Mouse (Mus musculus) embryo, embryonic 10.5 days (tissue): Measurements from ENCODE around the gene 9530077C05Rik.
"Not testable (repeated sequence)": the region's sequence is repeated elsewhere in the genome, so short reads cannot be mapped to it uniquely, and the experiment has no call there.

Experiments
- DNase-seq: peaks from one replicate; pipeline ENCODE4 v3.0.0-alpha.2; 2015; ENCODE audit warnings: low spot score

9530077C05Rik gene

GRCm38 (mm10) chr9:22411002-22411857 is at the start of gene 9530077C05Rik:
Gene 9530077C05Rik, plus strand, starts transcription at chr9:22411513.
- peak; percentile 98 for DNase-seq

GRCm38 (mm10) chr9:22366221-22366620 is 45.1 kb upstream of the 9530077C05Rik start:
- DNase-seq, result no peak

GRCm38 (mm10) chr9:22366621-22367020 is 44.7 kb upstream of the 9530077C05Rik start:
- DNase-seq, result no peak

GRCm38 (mm10) chr9:22368030-22368429 is 43.3 kb upstream of the 9530077C05Rik start:
- DNase-seq, result no peak

- DNase-seq, result no peak
These were observed 38.6 kb upstream of the 9530077C05Rik start for GRCm38 (mm10) chr9:22372760-22373159.

GRCm38 (mm10) chr9:22376086-22376485 is 35.2 kb upstream of the 9530077C05Rik start:
- DNase-seq, result no peak

- DNase-seq, result no peak
These were observed 25.4 kb upstream of the 9530077C05Rik start for GRCm38 (mm10) chr9:22385890-22386289.

- no peak for DNase-seq
These were observed 23.4 kb upstream of the 9530077C05Rik start for GRCm38 (mm10) chr9:22387901-22388300.

- DNase-seq, result peak; percentile 84
These were observed 22.8 kb upstream of the 9530077C05Rik start for GRCm38 (mm10) chr9:22388401-22388980.

GRCm38 (mm10) chr9:22389021-22389476 is 22.3 kb upstream of the 9530077C05Rik start, which contains the start of gene Anln:
Gene Anln, minus strand, starts transcription at chr9:22389188.
- DNase-seq, result peak; percentile 96

GRCm38 (mm10) chr9:22389736-22390245 is 21.5 kb upstream of the 9530077C05Rik start:
- peak; percentile 38 for DNase-seq

GRCm38 (mm10) chr9:22390390-22390789 is 20.9 kb upstream of the 9530077C05Rik start:
- no peak for DNase-seq

GRCm38 (mm10) chr9:22394725-22395124 is 16.6 kb upstream of the 9530077C05Rik start:
- DNase-seq, result no peak

GRCm38 (mm10) chr9:22399021-22399420 is 12.3 kb upstream of the 9530077C05Rik start:
- no peak for DNase-seq

GRCm38 (mm10) chr9:22402001-22402400 is 9.3 kb upstream of the 9530077C05Rik start:
- DNase-seq, result no peak

GRCm38 (mm10) chr9:22402976-22403375 is 8.3 kb upstream of the 9530077C05Rik start:
- DNase-seq, result no peak

GRCm38 (mm10) chr9:22403501-22403900 is 7.8 kb upstream of the 9530077C05Rik start:
- DNase-seq, result not testable (repeated sequence)

- DNase-seq, result no peak
These were observed 5.9 kb upstream of the 9530077C05Rik start for GRCm38 (mm10) chr9:22405414-22405813.

- not testable (repeated sequence) for DNase-seq
These were observed 3.7 kb upstream of the 9530077C05Rik start for GRCm38 (mm10) chr9:22407633-22408032.

GRCm38 (mm10) chr9:22408344-22408743 is 3.0 kb upstream of the 9530077C05Rik start:
- DNase-seq, result not testable (repeated sequence)

- DNase-seq, result no peak
These were observed 1.8 kb upstream of the 9530077C05Rik start for GRCm38 (mm10) chr9:22409501-22409900.

GRCm38 (mm10) chr9:22416187-22416586 is 4.9 kb downstream of the 9530077C05Rik start:
- DNase-seq, result no peak

- no peak for DNase-seq
These were observed 6.2 kb downstream of the 9530077C05Rik start for GRCm38 (mm10) chr9:22417547-22417946.
